Comparison of ENCODE assay signal across 20 mouse cellular contexts in the genomic region with DNA sequence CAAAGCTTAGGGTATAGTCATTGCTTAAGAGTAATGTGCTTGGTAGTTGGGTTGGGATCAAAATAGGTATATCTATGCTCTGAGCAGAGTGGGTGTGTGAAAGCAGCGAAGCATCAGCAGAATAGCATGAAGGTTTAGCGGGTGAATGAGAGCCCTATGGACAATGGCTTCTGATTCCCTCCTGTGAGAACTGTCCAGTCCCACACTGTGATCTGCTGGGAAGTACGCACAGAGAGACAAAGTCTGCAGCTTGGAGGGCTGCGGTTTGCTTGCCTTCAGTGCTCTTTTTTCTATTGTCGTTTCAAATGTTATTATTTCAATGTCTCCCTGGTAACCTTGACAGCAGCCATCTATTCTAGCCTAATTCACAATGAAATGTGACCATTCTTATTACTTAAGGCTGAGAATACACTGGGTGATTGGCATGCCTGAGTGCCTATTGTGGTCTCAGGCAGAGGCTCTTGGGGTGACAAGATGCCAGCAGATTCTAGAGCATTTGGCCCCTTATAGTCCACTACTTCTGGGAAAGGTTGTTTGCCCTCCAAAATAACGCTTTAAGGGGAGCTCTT.
DNase-seq lines count a peak whose midpoint lies in the region; ATAC-seq lines count a peak whose summit lies in the region.
"Had no signal": no experiment of that assay in that cellular context is flagged by ENCODE, and none has a peak within 500 bp of the region (broad histone marks: within the 10 kb centered on the region; RNA-seq: fewer than 3 reads in every experiment).

No protein-coding gene starts in this region.

- H3K4me2 ChIP-seq in neural tube, embryonic 11.5 days (ENCODE audit: low read depth), result no peak overlapping the region
- no peak overlapping the region for H3K4me2 ChIP-seq in neural tube, embryonic 15.5 days
- 0 out of 2 replicates have a peak overlapping the region, but pooled peaks have one; percentile 1 for H3K4me2 ChIP-seq in midbrain, embryonic 12.5 days (replicated peaks)
- H3K4me2 ChIP-seq: heart, embryonic 11.5 days had no signal

- no peaks in the 10 kb centered on the region for H3K9me3 ChIP-seq in neural tube, embryonic 11.5 days (ENCODE audit: control insufficient read depth, low read length)
- no peaks in the 10 kb centered on the region for H3K9me3 ChIP-seq in neural tube, embryonic 15.5 days (replicated peaks)
- no peaks in the 10 kb centered on the region for H3K9me3 ChIP-seq in midbrain, embryonic 12.5 days
- H3K9me3 ChIP-seq: embryonic facial prominence, embryonic 10.5 days had no signal

- no peak overlapping the region for H3K4me3 ChIP-seq in neural tube, embryonic 11.5 days (ENCODE audit: low read depth, low read length)
- no peak overlapping the region for H3K4me3 ChIP-seq in neural tube, embryonic 15.5 days (replicated peaks)
- no peak overlapping the region for H3K4me3 ChIP-seq in midbrain, embryonic 12.5 days
- H3K4me3 ChIP-seq: embryonic facial prominence, embryonic 10.5 days had no signal

- no peaks in the 10 kb centered on the region for H3K27me3 ChIP-seq in neural tube, embryonic 11.5 days (ENCODE audit: control insufficient read depth, insufficient read depth, low read length)
- H3K27me3 ChIP-seq in neural tube, embryonic 15.5 days (replicated peaks), result no peaks in the 10 kb centered on the region
- H3K27me3 ChIP-seq in midbrain, embryonic 12.5 days, result no peaks in the 10 kb centered on the region

- H3K4me1 ChIP-seq in neural tube, embryonic 11.5 days (ENCODE audit: control insufficient read depth, insufficient read depth, low read length), result no peaks in the 10 kb centered on the region
- H3K4me1 ChIP-seq in neural tube, embryonic 15.5 days, result 0 out of 2 replicates have a peak, but pooled peaks cover 5% of the 10 kb centered on the region
- peaks cover 16% of the 10 kb centered on the region for H3K4me1 ChIP-seq in midbrain, embryonic 12.5 days

- H3K27ac ChIP-seq in neural tube, embryonic 11.5 days (ENCODE audit: low read depth, low read length), result no peak overlapping the region
- no peak overlapping the region for H3K27ac ChIP-seq in neural tube, embryonic 15.5 days (replicated peaks)
- H3K27ac ChIP-seq in midbrain, embryonic 12.5 days (replicated peaks), result no peak overlapping the region
- H3K27ac ChIP-seq: embryonic facial prominence, embryonic 10.5 days had no signal

- ATAC-seq in neural tube, embryonic 11.5 days (ENCODE audit: insufficient read depth, low FRiP score, low TSS enrichment), result 0 out of 2 replicates have a peak, but pooled peaks have one; percentile 38
- ATAC-seq in neural tube, embryonic 15.5 days (ENCODE audit: low FRiP score), result no peak
- peak; percentile 88 for ATAC-seq in midbrain, embryonic 12.5 days (ENCODE audit: low FRiP score, low read depth)
- ATAC-seq: Patski had no signal

- DNase-seq in embryo, embryonic 10 days (ENCODE audit: low spot score), result peak; percentile 57
- DNase-seq in embryo, embryonic 9.5 days (ENCODE audit: extremely low spot score), result no peak
- DNase-seq in neural tube, embryonic 11.5 days (ENCODE audit: low spot score), result peak; percentile 24
- DNase-seq in retina, postnatal 1 day, result peak; percentile 50
- DNase-seq in kidney, postnatal 25 days, result no peak
- DNase-seq in ovary, postnatal 36 days (ENCODE audit: low spot score), result no peak
- DNase-seq: adrenal gland, adult 8-10 months; cerebellum, postnatal 14 days; heart, postnatal 14 days; kidney, adult 8-10 months; kidney, postnatal 14 days; left cerebral cortex, postnatal 4 days; liver; lung, postnatal 10 days; thymus, postnatal 25 days had no signal

- WGBS in neural tube, embryonic 11.5 days, result 48% methylated on average over 6 of the region's 6 CpGs
- 21% methylated on average over 6 of the region's 6 CpGs for WGBS in neural tube, embryonic 15.5 days
- 21% methylated on average over 6 of the region's 6 CpGs for WGBS in midbrain, embryonic 12.5 days

- no peak overlapping the region for H3K9ac ChIP-seq in neural tube, embryonic 11.5 days (ENCODE audit: low read length)
- no peak overlapping the region for H3K9ac ChIP-seq in neural tube, embryonic 15.5 days (replicated peaks)
- H3K9ac ChIP-seq in midbrain, embryonic 12.5 days (replicated peaks), result no peak overlapping the region

- H3K36me3 ChIP-seq in neural tube, embryonic 11.5 days (ENCODE audit: control insufficient read depth, insufficient read depth, low read length), result no peaks in the 10 kb centered on the region
- H3K36me3 ChIP-seq in neural tube, embryonic 15.5 days, result no peaks in the 10 kb centered on the region
- no peaks in the 10 kb centered on the region for H3K36me3 ChIP-seq in midbrain, embryonic 12.5 days
- H3K36me3 ChIP-seq: embryonic facial prominence, embryonic 10.5 days had no signal

Comparison
In these comparisons a context has a peak if more than half of its experiments do, and no peak if none do; other contexts are left out.
1. DNase-seq: peak in embryo, embryonic 10 days (single experiment), neural tube, embryonic 11.5 days (single experiment) and retina, postnatal 1 day (single experiment); none in embryo, embryonic 9.5 days (single experiment), kidney, postnatal 25 days (0 of 2) and ovary, postnatal 36 days (single experiment).